Mouse (Mus musculus) midbrain, postnatal 0 days (tissue): ENCODE results near the gene Ccdc134. TPM values are rescaled to one million over a fixed set of nuclear protein-coding genes. Genes with fewer than 3 reads are reported as not detected.

Experiments used
- ATAC-seq: fragments of 200-750 bp; cut with Nextera tagmentation; 2 replicates; pipeline ENCODE4 v1.8.0; 2017; ENCODE audit warnings: moderate number of reproducible peaks, mild to moderate bottlenecking, moderate TSS enrichment, moderate library complexity; ENCODE audit not compliant: low FRiP score
- DNase-seq: peaks from one replicate; pipeline ENCODE4 v3.0.0-alpha.2; 2015; ENCODE audit warnings: low spot score
- H3K27ac ChIP-seq: fragments of 300-500 bp; sonication (generic); 2 replicates; pipeline ENCODE4 v1.5.1; 2014; ENCODE audit warnings: low read depth, mild to moderate bottlenecking, low read length, mixed read lengths
- H3K27me3 ChIP-seq: fragments of 300-500 bp; sonication (generic); 2 replicates; pipeline ENCODE4 v1.6.1; 2014; ENCODE audit warnings: low read length, control low read depth, mixed read lengths; ENCODE audit not compliant: insufficient read depth
- H3K36me3 ChIP-seq: fragments of 300-500 bp; sonication (generic); 2 replicates; pipeline ENCODE4 v1.6.1; 2014; ENCODE audit warnings: low read length, control low read depth, mixed read lengths; ENCODE audit not compliant: insufficient read depth
- H3K4me1 ChIP-seq: fragments of 300-500 bp; sonication (generic); 2 replicates; pipeline ENCODE4 v1.6.1; 2014; ENCODE audit warnings: mild to moderate bottlenecking, control low read depth, antibody characterized with exemption, low read length, mixed read lengths; ENCODE audit not compliant: insufficient read depth
- H3K4me2 ChIP-seq: fragments of 300-500 bp; sonication (generic); 2 replicates; pipeline ENCODE4 v1.6.1; 2014; ENCODE audit warnings: low read depth, mild to moderate bottlenecking, low read length, mixed read lengths; ENCODE audit not compliant: poor library complexity, severe bottlenecking
- H3K4me3 ChIP-seq: fragments of 300-500 bp; sonication (generic); 2 replicates; pipeline ENCODE4 v1.5.1; 2014; ENCODE audit warnings: low read depth, mild to moderate bottlenecking, low read length, moderate library complexity
- H3K9ac ChIP-seq: fragments of 300-500 bp; sonication (generic); replicated peaks from 2 replicates; pipeline ENCODE4 v1.6.1; 2014; ENCODE audit warnings: mild to moderate bottlenecking, low read length, moderate library complexity, mixed read lengths; ENCODE audit not compliant: poor library complexity, severe bottlenecking
- H3K9me3 ChIP-seq: fragments of 300-500 bp; sonication (generic); 2 replicates; pipeline ENCODE4 v1.6.1; 2016; ENCODE audit warnings: low read length, control low read depth
- CTCF ChIP-seq: IDR thresholded peaks from 2 replicates; pipeline ENCODE4 v1.5.1; 2016; ENCODE audit warnings: antibody characterized with exemption, mild to moderate bottlenecking
- WGBS: fragments of 180-500 bp; shearing (Covaris S2); extraction: QIAGEN DNeasy Blood & Tissue Kit; methylation state at CpG from one replicate; pipeline ENCODE4 v1.1.7; 2014; 5-methylcytosine and 5-hydroxymethylcytosine counted together
- polyA plus RNA-seq: library from polyadenylated mRNA; unstranded; fragments of >200 nt; fragmentation: Nextera tagmentation; extraction: Ambion mirVana; gene quantifications from 2 replicates; pipeline ENCODE4 v1.2.1, GENCODE M21; 2015
- total RNA-seq: library from RNA; depleted of rRNA; stranded (reverse); fragments of >200 nt; gene quantifications from 2 replicates; pipeline ENCODE4 v1.2.3, GENCODE M21; 2014

Ccdc134 gene
- total and polyA plus RNA-seq, 2 experiments from 2014 or later, result 6.9 to 8.7 TPM

- no peak overlapping the region for H3K4me2 ChIP-seq
- no peak overlapping the region for H3K27ac ChIP-seq
- no peak overlapping the region for H3K9ac ChIP-seq
- no peak overlapping the region for H3K4me3 ChIP-seq
- H3K4me1 ChIP-seq, result 0 out of 2 replicates have a peak, but pooled peaks cover 3% of the 10 kb centered on the region
- TF ChIP-seq CTCF, result no peak
- WGBS, result 77% methylated on average over 9 of the region's 9 CpGs
- no peaks in the 10 kb centered on the region for H3K36me3 ChIP-seq
- DNase-seq (no peak), ATAC-seq (no peak)
- no peaks in the 10 kb centered on the region for H3K27me3 ChIP-seq
- H3K9me3 ChIP-seq, result no peaks in the 10 kb centered on the region
Measured at GRCm38 (mm10) chr15:82159471-82159870, 31.7 kb downstream of the Ccdc134 start.

DNA sequence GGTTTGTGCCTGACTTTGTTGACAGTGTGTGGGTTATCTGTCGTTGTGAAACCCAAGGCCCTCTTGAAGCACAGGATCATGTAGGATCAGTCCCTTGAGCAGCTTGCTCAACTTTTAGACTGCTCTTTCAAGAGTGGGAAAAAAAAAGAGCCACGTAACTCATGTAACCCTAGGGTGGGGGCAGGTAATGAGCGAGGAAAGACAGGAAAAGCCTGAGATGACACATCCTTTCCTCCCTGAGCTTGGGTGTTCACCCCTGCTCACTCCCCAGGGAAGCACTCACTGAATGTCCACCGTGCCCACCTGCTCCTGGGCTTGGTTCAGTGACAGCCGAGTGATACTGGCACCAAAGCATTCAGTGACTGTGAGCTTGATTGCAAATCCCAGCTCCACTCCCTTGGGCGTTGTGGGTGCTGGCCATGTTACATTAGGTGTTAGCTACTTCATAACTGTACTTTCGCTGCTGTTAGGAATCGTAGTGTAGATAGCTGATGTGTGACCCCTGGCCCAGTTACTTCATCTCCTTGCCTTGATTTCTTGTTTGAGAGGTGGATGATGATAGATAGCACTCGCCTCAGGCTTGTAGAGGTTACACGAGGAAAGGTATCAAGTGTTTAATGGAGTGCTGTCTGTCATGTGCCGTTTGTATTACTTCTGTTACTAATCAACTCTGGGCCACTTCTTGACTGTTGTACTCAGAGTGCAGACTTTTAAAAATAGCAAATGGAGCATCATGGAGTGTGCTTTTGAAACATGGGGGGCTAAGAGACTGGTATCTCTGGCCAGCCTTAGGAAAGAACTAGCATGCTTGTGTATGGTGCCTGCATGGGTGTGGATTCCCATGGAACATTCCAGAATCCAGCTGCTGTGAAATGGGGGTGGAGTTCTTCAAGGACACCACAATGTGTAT lies 33.3 kb downstream of the Ccdc134 start:
- Histone ChIP-seq H3K4me3 (no peak overlapping the region), H3K9me3 (no peaks in the 10 kb centered on the region), H3K9ac (no peak overlapping the region), H3K4me2 (no peak overlapping the region), H3K27me3 (no peaks in the 10 kb centered on the region), H3K4me1 (0 out of 2 replicates have a peak, but pooled peaks cover 3% of the 10 kb centered on the region), H3K27ac (no peak overlapping the region), H3K36me3 (no peaks in the 10 kb centered on the region)
- ATAC-seq (no peak), DNase-seq (no peak)
- no peak for TF ChIP-seq CTCF
- 85% methylated on average over 11 of the region's 11 CpGs for whole genome bisulfite sequencing

GRCm38 (mm10) chr15:82161965-82162600 lies 34.4 kb downstream of the Ccdc134 start:
- no peak overlapping the region for H3K27ac ChIP-seq
- no peaks in the 10 kb centered on the region for H3K36me3 ChIP-seq
- DNase-seq (no peak), ATAC-seq (no peak)
- H3K27me3 ChIP-seq, result no peaks in the 10 kb centered on the region
- H3K9me3 ChIP-seq, result no peaks in the 10 kb centered on the region
- H3K4me2 ChIP-seq, result no peak overlapping the region
- no peak overlapping the region for H3K9ac ChIP-seq
- 86% methylated on average over 12 of the region's 12 CpGs for WGBS
- TF ChIP-seq CTCF, result no peak
- no peak overlapping the region for H3K4me3 ChIP-seq
- 0 out of 2 replicates have a peak, but pooled peaks cover 3% of the 10 kb centered on the region for H3K4me1 ChIP-seq

DNA sequence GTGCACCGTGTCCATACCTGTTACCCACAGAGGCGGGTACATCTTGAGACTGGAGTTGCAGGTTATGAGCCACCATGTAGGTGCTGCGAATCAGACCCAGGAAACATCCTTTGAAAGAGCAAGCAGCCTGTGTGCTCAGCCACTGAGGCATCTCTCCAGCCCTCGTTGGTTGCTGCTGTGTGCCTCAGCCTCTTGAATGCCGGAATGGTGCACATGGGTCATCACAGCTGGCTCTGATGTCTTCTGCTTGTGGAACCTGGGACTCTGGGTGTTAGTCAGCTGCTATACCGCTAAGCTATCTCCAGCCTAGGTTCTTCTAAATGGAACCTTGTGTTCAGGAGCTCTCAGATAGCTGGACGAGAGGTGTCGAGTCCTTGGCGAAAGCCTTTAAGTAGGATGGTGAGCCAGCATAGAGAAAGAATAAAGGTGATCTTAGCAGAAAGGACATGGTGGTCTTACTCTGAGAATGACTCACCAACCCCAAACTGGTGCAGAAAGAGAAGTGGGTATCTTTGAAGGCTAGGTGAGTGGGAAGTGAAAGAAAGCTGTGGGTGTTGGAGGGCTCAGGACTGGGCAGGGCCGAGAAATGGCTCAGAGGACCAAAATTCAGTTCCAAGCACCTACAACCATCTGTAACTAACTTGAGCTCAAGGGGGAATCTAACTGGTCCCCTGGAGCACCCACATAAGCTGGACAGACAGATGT lies 35.8 kb downstream of the Ccdc134 start:
- H3K36me3 ChIP-seq, result no peaks in the 10 kb centered on the region
- no peak overlapping the region for H3K4me3 ChIP-seq
- no peak overlapping the region for H3K9ac ChIP-seq
- no peak overlapping the region for H3K4me2 ChIP-seq
- ATAC-seq (no peak), DNase-seq (no peak)
- WGBS, result 86% methylated on average over 10 of the region's 10 CpGs
- no peaks in the 10 kb centered on the region for H3K27me3 ChIP-seq
- no peak overlapping the region for H3K27ac ChIP-seq
- no peaks in the 10 kb centered on the region for H3K9me3 ChIP-seq
- no peak for TF ChIP-seq CTCF
- peaks cover 7% of the 10 kb centered on the region; the same call in 1 of the 2 replicates for H3K4me1 ChIP-seq

DNA sequence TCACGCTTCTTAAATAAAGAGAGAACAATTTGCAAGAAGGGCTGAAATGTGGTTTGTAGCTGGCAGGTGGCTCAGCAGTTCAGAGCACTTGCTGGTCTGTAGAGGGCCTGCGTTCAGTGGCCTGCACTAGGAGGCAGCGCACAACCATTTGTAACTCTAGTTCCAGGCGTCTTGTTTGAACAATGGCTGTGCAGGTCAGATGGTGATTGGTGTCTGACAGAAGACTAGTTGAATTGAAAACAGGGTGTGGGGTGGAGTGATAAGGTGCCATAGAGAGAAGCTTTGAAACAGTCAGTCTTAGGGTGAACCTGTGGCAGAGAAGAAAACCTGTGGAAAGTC lies 36.3 kb downstream of the Ccdc134 start:
- ATAC-seq (no peak), DNase-seq (no peak)
- H3K36me3 ChIP-seq, result no peaks in the 10 kb centered on the region
- no peaks in the 10 kb centered on the region for H3K9me3 ChIP-seq
- no peak overlapping the region for H3K27ac ChIP-seq
- peaks cover 7% of the 10 kb centered on the region; the same call in 1 of the 2 replicates for H3K4me1 ChIP-seq
- H3K9ac ChIP-seq, result no peak overlapping the region
- no peak overlapping the region for H3K4me3 ChIP-seq
- H3K27me3 ChIP-seq, result no peaks in the 10 kb centered on the region
- no peak for TF ChIP-seq CTCF
- 50% methylated on average over 4 of the region's 4 CpGs for WGBS
- H3K4me2 ChIP-seq, result no peak overlapping the region
